8 mouse cellular contexts compared by ENCODE assay signal in the genomic region with DNA sequence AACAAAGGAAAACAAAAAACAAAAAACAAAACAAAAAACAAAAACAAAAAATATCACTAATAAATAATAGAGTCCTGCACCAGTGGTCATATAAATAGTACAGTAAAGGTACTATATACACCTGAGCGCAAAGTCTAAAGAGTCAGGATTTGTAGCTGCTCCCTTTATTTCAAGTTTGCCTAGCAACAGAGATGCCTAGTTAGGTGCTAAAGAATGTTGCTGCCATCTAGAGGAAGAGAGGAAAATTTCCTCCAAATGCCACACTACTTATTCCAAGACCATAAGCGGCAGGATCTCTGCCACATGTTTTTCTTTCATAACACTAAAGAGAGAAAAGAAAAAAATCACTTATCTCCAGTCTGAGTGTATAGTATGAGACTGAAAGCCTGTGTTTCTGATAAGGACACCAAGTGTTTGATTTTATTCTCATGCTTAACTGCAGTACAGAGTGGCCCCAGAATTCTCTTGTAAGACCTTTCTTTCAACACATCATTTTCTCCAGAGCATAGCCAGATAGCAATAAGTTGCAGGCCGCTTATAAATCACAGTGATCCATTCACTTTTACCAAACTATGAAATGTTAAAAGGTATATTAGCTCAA. TPM values are rescaled to one million over a fixed set of nuclear protein-coding genes. Genes with fewer than 3 reads are reported as not detected.
DNase-seq lines count a peak whose midpoint lies in the region; ATAC-seq and TF ChIP-seq lines count a peak whose summit lies in the region.

No protein-coding gene starts in this region.

- peaks cover 2% of the 10 kb centered on the region; the same call in 1 of the 2 replicates for H3K4me1 ChIP-seq in heart, embryonic 16.5 days (ENCODE audit: control insufficient read depth, insufficient read depth, low read length)
- H3K4me1 ChIP-seq in heart, embryonic 10.5 days = peaks cover 5% of the 10 kb centered on the region; the same call in 1 of the 2 replicates
- peaks cover 4% of the 10 kb centered on the region; the same call in 1 of the 2 replicates for H3K4me1 ChIP-seq in E14TG2a.4 (replicated peaks; ENCODE audit: low read depth, low read length)
- H3K4me1 ChIP-seq in limb, embryonic 14.5 days (ENCODE audit: control insufficient read depth, insufficient read depth, low read length) = no peaks in the 10 kb centered on the region; the same call in 1 of the 2 replicates
- H3K4me1 ChIP-seq in stomach, embryonic 14.5 days (ENCODE audit: control insufficient read depth, insufficient read depth, low read length) = 0 out of 2 replicates have a peak, but pooled peaks cover 6% of the 10 kb centered on the region

- H3K27me3 ChIP-seq in heart, embryonic 16.5 days (ENCODE audit: control insufficient read depth, insufficient read depth, low read length) = no peaks in the 10 kb centered on the region
- no peaks in the 10 kb centered on the region for H3K27me3 ChIP-seq in heart, embryonic 10.5 days (ENCODE audit: insufficient read depth, poor library complexity, severe bottlenecking)
- H3K27me3 ChIP-seq in E14TG2a.4 (ENCODE audit: insufficient read depth, low read length) = peaks cover 3% of the 10 kb centered on the region; the same call in 1 of the 2 replicates
- H3K27me3 ChIP-seq in limb, embryonic 14.5 days (ENCODE audit: control insufficient read depth, insufficient read depth, low read length) = no peaks in the 10 kb centered on the region
- no peaks in the 10 kb centered on the region for H3K27me3 ChIP-seq in stomach, embryonic 14.5 days (ENCODE audit: control insufficient read depth, insufficient read depth, low read length)

- TF ChIP-seq CTCF in E14TG2a.4 (conservative IDR thresholded peaks at IDR 0.05; ENCODE audit: low read length) = peak; percentile 64

- no peak overlapping the region for H3K27ac ChIP-seq in heart, embryonic 16.5 days (ENCODE audit: low read length)
- H3K27ac ChIP-seq in heart, embryonic 10.5 days = no peak overlapping the region
- H3K27ac ChIP-seq in limb, embryonic 14.5 days (replicated peaks; ENCODE audit: low read depth, low read length) = no peak overlapping the region
- H3K27ac ChIP-seq in stomach, embryonic 14.5 days (ENCODE audit: low read length) = no peak overlapping the region

- H3K4me3 ChIP-seq in heart, embryonic 16.5 days (ENCODE audit: low read length) = no peak overlapping the region
- H3K4me3 ChIP-seq in heart, embryonic 10.5 days = no peak overlapping the region
- no peak overlapping the region for H3K4me3 ChIP-seq in E14TG2a.4 (replicated peaks; ENCODE audit: low read length)
- no peak overlapping the region for H3K4me3 ChIP-seq in limb, embryonic 14.5 days (replicated peaks; ENCODE audit: low read length)
- no peak overlapping the region for H3K4me3 ChIP-seq in stomach, embryonic 14.5 days (ENCODE audit: low read depth, low read length)

- no peak overlapping the region for H3K4me2 ChIP-seq in heart, embryonic 16.5 days (ENCODE audit: low read depth, low read length)
- no peak overlapping the region for H3K4me2 ChIP-seq in limb, embryonic 14.5 days (replicated peaks; ENCODE audit: low read depth, low read length, severe bottlenecking)
- no peak overlapping the region for H3K4me2 ChIP-seq in stomach, embryonic 14.5 days (replicated peaks; ENCODE audit: low read depth, low read length)

- H3K9ac ChIP-seq in heart, embryonic 16.5 days (ENCODE audit: low read length) = no peak overlapping the region
- no peak overlapping the region for H3K9ac ChIP-seq in limb, embryonic 14.5 days (ENCODE audit: low read depth, low read length, severe bottlenecking)
- H3K9ac ChIP-seq in stomach, embryonic 14.5 days (replicated peaks; ENCODE audit: low read depth, low read length) = no peak overlapping the region

- H3K9me3 ChIP-seq in heart, embryonic 16.5 days (replicated peaks; ENCODE audit: control insufficient read depth, low read length) = peaks cover 4% of the 10 kb centered on the region
- H3K9me3 ChIP-seq in heart, embryonic 10.5 days = no peaks in the 10 kb centered on the region
- H3K9me3 ChIP-seq in E14TG2a.4 (ENCODE audit: low read length) = 0 out of 2 replicates have a peak, but pooled peaks cover 3% of the 10 kb centered on the region
- H3K9me3 ChIP-seq in limb, embryonic 14.5 days (ENCODE audit: control insufficient read depth, low read length) = no peaks in the 10 kb centered on the region
- no peaks in the 10 kb centered on the region for H3K9me3 ChIP-seq in stomach, embryonic 14.5 days (ENCODE audit: control insufficient read depth, low read depth, low read length)

- no peaks in the 10 kb centered on the region; the same call in 1 of the 2 replicates for H3K36me3 ChIP-seq in heart, embryonic 16.5 days (ENCODE audit: control insufficient read depth, insufficient read depth)
- no peaks in the 10 kb centered on the region for H3K36me3 ChIP-seq in heart, embryonic 10.5 days
- H3K36me3 ChIP-seq in E14TG2a.4 (ENCODE audit: insufficient read depth, low read length) = no peaks in the 10 kb centered on the region
- H3K36me3 ChIP-seq in limb, embryonic 14.5 days (ENCODE audit: control insufficient read depth, insufficient read depth, low read length) = no peaks in the 10 kb centered on the region
- H3K36me3 ChIP-seq in stomach, embryonic 14.5 days (ENCODE audit: control insufficient read depth, insufficient read depth, low read length) = no peaks in the 10 kb centered on the region

- ATAC-seq in heart, embryonic 16.5 days (replicated peaks; ENCODE audit: extremely low read depth, insufficient read depth, low FRiP score) = peak; percentile 68
- peak; percentile 60 for ATAC-seq in limb, embryonic 14.5 days (ENCODE audit: low FRiP score, low read depth)
- ATAC-seq in stomach, embryonic 14.5 days (ENCODE audit: insufficient number of reproducible peaks, insufficient read depth, low FRiP score, low read depth) = peak; percentile 57; the same call in 1 of the 2 replicates
- ATAC-seq in erythroid progenitor cell, adult 5-6 weeks (replicated peaks; ENCODE audit: low FRiP score, poor library complexity, severe bottlenecking) = no peak

- no peak for TF ChIP-seq POLR2A in limb, embryonic 14.5 days (IDR thresholded peaks at IDR 0.05; ENCODE audit: borderline replicate concordance, extremely low read depth, insufficient read depth, insufficient read length)

- 22% methylated on average over 3 of the region's 3 CpGs for WGBS in heart, embryonic 16.5 days
- WGBS in heart, embryonic 10.5 days = 48% methylated on average over 3 of the region's 3 CpGs
- WGBS in limb, embryonic 14.5 days = 26% methylated on average over 3 of the region's 3 CpGs
- 40% methylated on average over 3 of the region's 3 CpGs for WGBS in stomach, embryonic 14.5 days

- DNase-seq in heart, embryonic 10.5 days (ENCODE audit: low spot score) = no peak
- DNase-seq in embryo, embryonic 10 days (ENCODE audit: low spot score) = peak; percentile 87
- peak; percentile 85 for DNase-seq in limb, embryonic 14.5 days (ENCODE audit: low spot score)
- no peak for DNase-seq in right cerebral cortex, postnatal 10 days (ENCODE audit: low spot score in 2 of 2)

RNA-seq across cellular contexts. Expression of a gene that starts 16.8 kb away (rescaled TPM):
- not detected in 2 replicates for polyA plus RNA-seq in heart, embryonic 16.5 days (2015; fragmentation: Nextera tagmentation; extraction: Ambion mirVana)
- polyA plus RNA-seq in heart, embryonic 10.5 days (2016; fragmentation: Nextera tagmentation; extraction: Ambion mirVana) = not detected in 2 replicates
- polyA plus RNA-seq in limb, embryonic 14.5 days (2012; rRNA removed) = 0.03 and 0.04 TPM in 2 replicates
- not detected in 2 replicates for polyA plus RNA-seq in limb, embryonic 14.5 days (2014; fragmentation: Nextera tagmentation; extraction: Ambion mirVana)
- not detected in 2 replicates for polyA plus RNA-seq in stomach, embryonic 14.5 days (2014; fragmentation: Nextera tagmentation; extraction: Ambion mirVana)
- not detected in 2 replicates for total RNA-seq in erythroid progenitor cell, adult 5-6 weeks (2015; ENCODE audit: low replicate concordance)
- not detected in 2 replicates for total RNA-seq in erythroid progenitor cell, adult 5-6 weeks (2017; ENCODE audit: low replicate concordance)

Comparison
In these comparisons a context has a peak if more than half of its experiments do, and no peak if none do; other contexts are left out.
1. DNase-seq: peak in embryo, embryonic 10 days (single experiment) and limb, embryonic 14.5 days (single experiment); none in heart, embryonic 10.5 days (single experiment) and right cerebral cortex, postnatal 10 days (0 of 2).